Mouse (Mus musculus) small intestine, adult 2 months (tissue): ENCODE results near the gene Syn2. TPM values are rescaled to one million over a fixed set of nuclear protein-coding genes. Genes with fewer than 3 reads are reported as not detected.
"Not testable (repeated sequence)": the region's sequence is repeated elsewhere in the genome, so short reads cannot be mapped to it uniquely, and the experiment has no call there.

ENCODE experiments used
- H3K27ac ChIP-seq: fragments of 200-500 bp; 2 replicates; pipeline ENCODE4 v1.5.1; 2012; ENCODE audit warnings: low read depth, low read length, control low read depth, inconsistent platforms; ENCODE audit not compliant: insufficient read depth
- H3K27me3 ChIP-seq: fragments of 200-500 bp; 2 replicates; pipeline ENCODE4 v1.6.1; 2012; ENCODE audit warnings: mild to moderate bottlenecking, moderate library complexity, low read length, inconsistent platforms; ENCODE audit not compliant: control insufficient read depth, insufficient read depth
- H3K36me3 ChIP-seq: fragments of 200-500 bp; 2 replicates; pipeline ENCODE4 v1.6.1; 2012; ENCODE audit warnings: mild to moderate bottlenecking, low read length, control low read depth, inconsistent platforms; ENCODE audit not compliant: control insufficient read depth, insufficient read depth
- H3K4me1 ChIP-seq: fragments of 200-500 bp; 2 replicates; pipeline ENCODE4 v1.6.1; 2012; ENCODE audit warnings: low read length, inconsistent platforms, mixed read lengths; ENCODE audit not compliant: control insufficient read depth, insufficient read depth, insufficient read length
- H3K4me3 ChIP-seq: fragments of 200-500 bp; 2 replicates; pipeline ENCODE4 v1.5.1; 2012; ENCODE audit warnings: low read depth, mild to moderate bottlenecking, control low read depth, inconsistent platforms, low read length, moderate library complexity
- CTCF ChIP-seq: fragments of 200-500 bp; IDR thresholded peaks from 2 replicates; pipeline ENCODE4 v1.5.1; 2012; ENCODE audit warnings: low read depth, mild to moderate bottlenecking, control low read depth, inconsistent platforms, low read length, moderate library complexity, mixed read lengths; ENCODE audit not compliant: insufficient replicate concordance, insufficient read length; ENCODE audit errors: extremely low read depth
- POLR2A ChIP-seq: fragments of 200-500 bp; IDR thresholded peaks from 2 replicates; pipeline ENCODE4 v1.6.1; 2012; ENCODE audit warnings: low read depth, mild to moderate bottlenecking, control low read depth, inconsistent platforms, low read length, moderate library complexity
- WGBS: fragments of 180-500 bp; shearing (Covaris S2); methylation state at CpG from one replicate; pipeline ENCODE4 v1.1.7; 2018; 5-methylcytosine and 5-hydroxymethylcytosine counted together
- polyA plus RNA-seq: library from polyadenylated mRNA; depleted of rRNA; stranded (reverse); fragments of >200 nt; gene quantifications from 2 replicates; pipeline ENCODE4 v1.2.3, GENCODE M21; 2012

Syn2 gene
- polyA plus RNA-seq, 1 experiment = 4.1 TPM

- no peaks in the 10 kb centered on the region for H3K4me1 ChIP-seq
- H3K4me3 ChIP-seq = no peak overlapping the region
- no peaks in the 10 kb centered on the region for H3K36me3 ChIP-seq
- H3K27me3 ChIP-seq = no peaks in the 10 kb centered on the region
- TF ChIP-seq CTCF = no peak
- no peak for TF ChIP-seq POLR2A
- no peak overlapping the region for H3K27ac ChIP-seq
- 47% methylated on average over 4 of the region's 4 CpGs for WGBS
Measured at GRCm38 (mm10) chr6:115231836-115232235, 97.1 kb downstream of the Syn2 start.

DNA sequence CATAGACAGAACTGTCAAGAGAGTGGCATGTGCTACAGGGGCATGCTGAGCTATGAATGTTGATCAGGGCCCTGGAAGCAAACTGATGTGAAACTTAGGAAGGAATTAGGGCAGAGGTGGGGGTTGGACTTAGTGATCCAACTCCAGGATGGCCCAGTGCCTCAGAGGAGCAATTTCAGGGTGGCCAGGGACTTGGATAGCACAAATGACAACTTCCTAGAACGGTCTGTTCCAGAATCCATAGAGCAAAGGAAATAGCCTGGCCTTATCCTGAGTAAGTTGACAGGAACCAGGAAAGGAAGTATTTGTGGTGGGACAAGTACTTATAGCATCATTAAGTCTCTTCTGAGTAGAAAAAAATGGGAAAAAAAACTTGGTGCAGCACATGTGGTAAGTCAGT lies 97.9 kb downstream of the Syn2 start:
- Histone ChIP-seq H3K4me1 (no peaks in the 10 kb centered on the region), H3K36me3 (no peaks in the 10 kb centered on the region), H3K27ac (no peak overlapping the region), H3K4me3 (no peak overlapping the region), H3K27me3 (no peaks in the 10 kb centered on the region)
- TF ChIP-seq CTCF (no peak), POLR2A (no peak)
- 82% methylated on average over 1 of the region's 1 CpGs for WGBS

- no peaks in the 10 kb centered on the region for H3K36me3 ChIP-seq
- TF ChIP-seq POLR2A = no peak
- no peak for TF ChIP-seq CTCF
- whole genome bisulfite sequencing = 79% methylated on average over 9 of the region's 9 CpGs
Measured at GRCm38 (mm10) chr6:115238031-115239027, 103.6 kb downstream of the Syn2 start.

DNA sequence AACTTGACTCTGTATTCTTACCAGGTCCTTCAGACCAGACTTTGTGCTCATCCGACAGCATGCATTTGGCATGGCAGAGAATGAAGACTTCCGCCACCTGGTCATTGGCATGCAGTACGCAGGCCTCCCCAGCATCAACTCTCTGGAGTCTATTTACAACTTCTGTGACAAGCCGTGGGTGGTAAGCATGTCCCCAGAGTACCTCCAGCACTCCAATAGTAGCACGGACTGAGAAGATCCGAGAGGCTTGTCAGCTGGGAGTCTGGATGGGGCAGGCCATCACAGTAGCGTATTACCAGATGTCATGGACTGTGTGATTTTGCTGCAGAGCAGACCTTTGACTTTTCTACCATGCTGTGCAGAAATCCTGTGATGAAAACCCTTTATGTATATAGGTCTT lies 104.6 kb downstream of the Syn2 start:
- Histone ChIP-seq H3K4me3 (no peak overlapping the region), H3K36me3 (no peaks in the 10 kb centered on the region), H3K4me1 (no peaks in the 10 kb centered on the region), H3K27me3 (no peaks in the 10 kb centered on the region), H3K27ac (no peak overlapping the region)
- no peak for TF ChIP-seq POLR2A
- TF ChIP-seq CTCF = no peak
- 93% methylated on average over 7 of the region's 7 CpGs for WGBS

More at GRCm38 (mm10) chr6:115238031-115239027, 103.6 kb downstream of the Syn2 start:
- no peaks in the 10 kb centered on the region for H3K27me3 ChIP-seq
- no peak overlapping the region for H3K4me3 ChIP-seq
- H3K27ac ChIP-seq = no peak overlapping the region
- H3K4me1 ChIP-seq = no peaks in the 10 kb centered on the region

DNA sequence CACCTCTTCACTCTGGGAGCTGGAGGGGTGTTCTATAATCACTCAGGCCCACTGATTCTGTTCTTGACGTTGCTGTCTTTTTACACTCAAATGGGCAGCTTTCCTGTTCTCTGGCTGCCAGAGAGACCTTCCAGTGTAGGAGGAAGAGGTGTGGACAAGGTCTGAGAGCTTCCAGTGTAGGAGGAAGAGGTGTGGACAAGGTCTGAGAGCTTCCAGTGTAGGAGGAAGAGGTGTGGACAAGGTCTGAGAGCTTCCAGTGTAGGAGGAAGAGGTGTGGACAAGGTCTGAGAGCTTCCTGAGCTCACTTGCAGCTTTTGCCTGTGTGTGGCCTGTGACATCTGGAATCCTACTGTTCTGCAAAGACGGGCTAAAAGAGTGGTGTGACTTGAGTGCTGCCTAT lies 105.7 kb downstream of the Syn2 start:
- H3K27me3 ChIP-seq, H3K27ac ChIP-seq, H3K4me1 ChIP-seq, H3K36me3 ChIP-seq, H3K4me3 ChIP-seq: not testable (repeated sequence)
- WGBS = 52% methylated on average over 2 of the region's 2 CpGs

DNA sequence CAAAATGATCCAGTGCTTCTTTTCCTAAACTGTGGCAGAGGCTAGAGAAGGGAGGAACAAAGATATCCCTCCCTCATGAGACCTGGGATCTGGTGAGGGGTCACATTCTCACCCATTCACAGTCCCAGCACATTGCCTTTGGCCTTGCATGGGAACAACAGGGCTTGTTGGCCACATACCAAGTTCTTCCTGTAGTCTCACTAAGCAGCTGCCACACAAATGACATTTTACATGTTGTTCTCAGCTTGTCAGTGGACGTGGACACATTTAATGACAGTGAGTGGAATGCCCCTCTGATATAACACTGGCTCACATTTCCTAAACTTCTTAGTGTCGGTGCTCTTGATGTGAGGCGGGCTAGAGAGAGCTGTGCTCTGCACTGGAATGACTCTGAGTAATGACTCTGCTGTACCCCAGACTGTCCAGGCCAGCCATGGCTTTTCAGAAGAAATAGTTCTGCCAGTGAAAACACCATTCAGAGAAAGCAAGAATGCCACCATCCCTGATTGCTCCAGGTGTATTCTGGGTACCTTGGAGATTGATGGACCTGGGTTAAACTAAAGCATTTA lies 106.5 kb downstream of the Syn2 start:
- Histone ChIP-seq H3K27me3 (no peaks in the 10 kb centered on the region), H3K4me1 (no peaks in the 10 kb centered on the region), H3K4me3 (no peak overlapping the region), H3K27ac (no peak overlapping the region), H3K36me3 (no peaks in the 10 kb centered on the region)
- 64% methylated on average over 3 of the region's 3 CpGs for WGBS
- no peak for TF ChIP-seq CTCF
- no peak for TF ChIP-seq POLR2A

DNA sequence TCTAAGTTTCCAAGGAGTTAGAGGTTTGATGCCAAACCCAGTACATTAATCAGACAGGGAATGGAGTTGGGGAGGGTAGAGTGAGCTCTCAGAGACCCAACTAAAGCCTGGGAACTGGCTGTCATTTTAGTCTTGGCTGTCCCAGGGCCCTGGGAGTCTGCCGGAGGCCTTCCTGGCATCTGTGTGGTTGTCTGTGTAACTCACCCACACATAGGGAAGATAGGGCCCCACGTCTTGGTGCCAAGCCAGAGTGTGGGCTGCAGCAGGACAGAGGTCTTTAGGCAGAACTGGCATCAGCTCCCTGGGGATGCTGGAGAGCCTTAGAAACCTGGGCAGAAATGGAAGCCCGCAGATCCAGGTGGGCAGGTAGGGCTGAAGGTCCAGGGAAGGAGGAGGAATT lies 107.2 kb downstream of the Syn2 start:
- WGBS = 50% methylated on average over 3 of the region's 3 CpGs
- Histone ChIP-seq H3K36me3 (no peaks in the 10 kb centered on the region), H3K4me3 (no peak overlapping the region), H3K27ac (no peak overlapping the region), H3K4me1 (no peaks in the 10 kb centered on the region), H3K27me3 (no peaks in the 10 kb centered on the region)
- TF ChIP-seq CTCF (no peak), POLR2A (no peak)
